Mouse (Mus musculus) forebrain, postnatal 0 days (tissue): ENCODE measurements around the gene Slc4a5. TPM values are rescaled to one million over a fixed set of nuclear protein-coding genes. Genes with fewer than 3 reads are reported as not detected.

Experiments used
- ATAC-seq: fragments of 200-750 bp; cut with Nextera tagmentation; 2 replicates; pipeline ENCODE4 v1.8.0; 2017; ENCODE audit warnings: mild to moderate bottlenecking, moderate library complexity
- DNase-seq: peaks from one replicate; pipeline ENCODE4 v3.0.0-alpha.2; 2015
- H3K27ac ChIP-seq: fragments of 300-500 bp; sonication (generic); 2 replicates; pipeline ENCODE4 v1.5.1; 2014; ENCODE audit warnings: low read depth, mild to moderate bottlenecking, antibody characterized with exemption, low read length, moderate library complexity, mixed read lengths
- H3K27me3 ChIP-seq: fragments of 300-500 bp; sonication (generic); 2 replicates; pipeline ENCODE4 v1.6.1; 2014; ENCODE audit warnings: mild to moderate bottlenecking, low read length, mixed read lengths; ENCODE audit not compliant: insufficient read depth
- H3K36me3 ChIP-seq: fragments of 300-500 bp; sonication (generic); 2 replicates; pipeline ENCODE4 v1.6.1; 2014; ENCODE audit warnings: mild to moderate bottlenecking, moderate library complexity; ENCODE audit not compliant: insufficient read depth
- H3K4me1 ChIP-seq: fragments of 300-500 bp; sonication (generic); 2 replicates; pipeline ENCODE4 v1.6.1; 2014; ENCODE audit warnings: antibody characterized with exemption; ENCODE audit not compliant: insufficient read depth
- H3K4me2 ChIP-seq: fragments of 300-500 bp; sonication (generic); 2 replicates; pipeline ENCODE4 v1.6.1; 2014; ENCODE audit warnings: low read depth, mild to moderate bottlenecking, moderate library complexity
- H3K4me3 ChIP-seq: fragments of 300-500 bp; sonication (generic); 2 replicates; pipeline ENCODE4 v1.5.1; 2014; ENCODE audit warnings: low read depth, low read length, mixed read lengths
- H3K9ac ChIP-seq: fragments of 300-500 bp; sonication (generic); 2 replicates; pipeline ENCODE4 v1.6.1; 2014; ENCODE audit warnings: mild to moderate bottlenecking
- H3K9me3 ChIP-seq: fragments of 300-500 bp; sonication (generic); 2 replicates; pipeline ENCODE4 v1.6.1; 2016; ENCODE audit warnings: low read length
- CTCF ChIP-seq: sonication (generic); IDR thresholded peaks from 2 replicates; pipeline ENCODE4 v1.5.1; 2016; ENCODE audit warnings: antibody characterized with exemption, control low read depth, low read depth
- WGBS: fragments of 180-500 bp; shearing (Covaris S2); extraction: QIAGEN DNeasy Blood & Tissue Kit; methylation state at CpG from one replicate; pipeline ENCODE4 v1.1.7; 2014; 5-methylcytosine and 5-hydroxymethylcytosine counted together
- polyA plus RNA-seq: library from polyadenylated mRNA; unstranded; fragments of >200 nt; fragmentation: Nextera tagmentation; extraction: Ambion mirVana; gene quantifications from 2 replicates; pipeline ENCODE4 v1.2.1, GENCODE M21; 2015
- total RNA-seq: library from RNA; depleted of rRNA; stranded (reverse); fragments of >200 nt; gene quantifications from 2 replicates; pipeline ENCODE4 v1.2.3, GENCODE M21; 2014

Slc4a5 gene
- total and polyA plus RNA-seq, 2 experiments from 2014 or later = 1.3 TPM

DNA sequence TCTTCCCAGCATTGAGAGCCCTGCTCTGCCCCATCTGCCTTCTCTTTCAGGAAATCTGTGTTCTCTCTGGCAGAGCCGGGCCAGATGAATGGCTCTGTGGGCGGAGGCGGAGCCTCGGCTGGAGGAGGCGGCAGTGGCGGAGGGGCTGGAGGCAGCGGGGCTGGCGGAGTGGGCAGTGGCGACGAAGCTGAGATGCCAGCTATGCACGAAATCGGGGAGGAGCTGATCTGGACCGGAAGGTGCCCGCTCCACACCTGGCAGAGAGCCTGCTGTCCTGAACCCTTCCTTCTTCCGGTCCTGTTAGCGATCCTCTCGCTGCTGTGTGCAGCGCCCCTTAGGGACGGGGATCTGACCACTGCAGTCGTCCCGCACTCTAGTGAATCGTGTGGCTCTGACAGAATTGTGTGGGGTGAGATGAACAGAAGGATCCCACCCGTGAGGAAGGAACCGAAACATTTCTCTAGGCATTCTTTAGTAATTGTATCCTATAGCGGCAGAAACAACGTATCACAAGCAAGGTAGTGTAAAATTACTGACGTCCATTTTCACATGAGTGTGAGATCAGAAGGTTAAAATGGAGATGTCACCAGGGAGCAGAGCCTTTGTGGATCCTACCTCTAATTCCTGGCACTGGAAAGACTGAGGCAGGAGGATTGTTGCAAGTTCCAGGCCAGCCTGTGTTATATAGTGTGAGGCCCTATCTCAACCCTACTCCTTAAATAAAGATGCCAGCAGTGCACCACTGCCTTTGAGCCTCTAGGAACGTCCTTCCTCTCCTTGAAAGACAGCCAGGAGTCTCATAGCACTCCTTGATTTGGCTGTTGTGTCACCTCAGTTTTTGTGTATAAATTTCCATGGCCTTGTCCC is 48.7 kb downstream of the Slc4a5 start:
- H3K9ac ChIP-seq = peak overlapping the region; percentile 63
- no peaks in the 10 kb centered on the region for H3K9me3 ChIP-seq
- H3K27ac ChIP-seq = peak overlapping the region; percentile 92
- no peaks in the 10 kb centered on the region for H3K4me1 ChIP-seq
- WGBS = 3% methylated on average over 27 of the region's 28 CpGs
- peak overlapping the region; percentile 47 for H3K4me3 ChIP-seq
- no peaks in the 10 kb centered on the region for H3K36me3 ChIP-seq
- no peaks in the 10 kb centered on the region for H3K27me3 ChIP-seq
- peak; percentile 83 for TF ChIP-seq CTCF
- peak; percentile 92 for DNase-seq
- ATAC-seq = peak; percentile 95
- peak overlapping the region; percentile 60 for H3K4me2 ChIP-seq

GRCm38 (mm10) chr6:83273733-83274132 is 54.1 kb downstream of the Slc4a5 start:
- H3K4me3 ChIP-seq = no peak overlapping the region
- WGBS = 88% methylated on average over 11 of the region's 11 CpGs
- DNase-seq = no peak
- H3K9me3 ChIP-seq = no peaks in the 10 kb centered on the region
- TF ChIP-seq CTCF = no peak
- no peak overlapping the region for H3K9ac ChIP-seq
- H3K4me2 ChIP-seq = no peak overlapping the region
- no peaks in the 10 kb centered on the region for H3K36me3 ChIP-seq
- no peak overlapping the region for H3K27ac ChIP-seq
- no peaks in the 10 kb centered on the region for H3K4me1 ChIP-seq
- ATAC-seq = no peak
- H3K27me3 ChIP-seq = no peaks in the 10 kb centered on the region

GRCm38 (mm10) chr6:83277151-83277550 is 57.5 kb downstream of the Slc4a5 start:
- no peak for TF ChIP-seq CTCF
- H3K4me3 ChIP-seq = no peak overlapping the region
- H3K4me1 ChIP-seq = no peaks in the 10 kb centered on the region
- ATAC-seq (no peak), DNase-seq (no peak)
- no peaks in the 10 kb centered on the region for H3K9me3 ChIP-seq
- WGBS = 66% methylated on average over 13 of the region's 13 CpGs
- no peaks in the 10 kb centered on the region for H3K27me3 ChIP-seq
- no peak overlapping the region for H3K4me2 ChIP-seq
- no peak overlapping the region for H3K27ac ChIP-seq
- H3K36me3 ChIP-seq = no peaks in the 10 kb centered on the region
- no peak overlapping the region for H3K9ac ChIP-seq

- Histone ChIP-seq H3K27me3 (no peaks in the 10 kb centered on the region), H3K9ac (no peak overlapping the region), H3K4me2 (no peak overlapping the region), H3K9me3 (no peaks in the 10 kb centered on the region), H3K4me3 (no peak overlapping the region), H3K27ac (no peak overlapping the region), H3K4me1 (no peaks in the 10 kb centered on the region), H3K36me3 (no peaks in the 10 kb centered on the region)
- ATAC-seq (no peak), DNase-seq (no peak)
- TF ChIP-seq CTCF = peak; percentile 47
- 27% methylated on average over 2 of the region's 2 CpGs for WGBS
Observed at GRCm38 (mm10) chr6:83278881-83279280, 59.3 kb downstream of the Slc4a5 start.

- DNase-seq = no peak
- peak; percentile 52 for TF ChIP-seq CTCF
- 83% methylated on average over 8 of the region's 8 CpGs for WGBS
Observed at GRCm38 (mm10) chr6:83280256-83280955, 60.8 kb downstream of the Slc4a5 start.

GRCm38 (mm10) chr6:83300447-83301229 is 81.0 kb downstream of the Slc4a5 start:
- no peaks in the 10 kb centered on the region for H3K4me1 ChIP-seq
- no peak overlapping the region for H3K9ac ChIP-seq
- 80% methylated on average over 7 of the region's 7 CpGs for whole genome bisulfite sequencing
- no peak for TF ChIP-seq CTCF
- H3K27me3 ChIP-seq = no peaks in the 10 kb centered on the region
- no peak overlapping the region for H3K27ac ChIP-seq
- H3K36me3 ChIP-seq = peaks cover 10% of the 10 kb centered on the region
- H3K4me2 ChIP-seq = no peak overlapping the region
- no peak for DNase-seq
- H3K4me3 ChIP-seq = no peak overlapping the region
- H3K9me3 ChIP-seq = no peaks in the 10 kb centered on the region
- no peak for ATAC-seq

More at GRCm38 (mm10) chr6:83280256-83280955, 60.8 kb downstream of the Slc4a5 start:
- H3K4me2 ChIP-seq = no peak overlapping the region
- no peaks in the 10 kb centered on the region for H3K27me3 ChIP-seq
- no peak for ATAC-seq
- H3K9ac ChIP-seq = no peak overlapping the region
- no peaks in the 10 kb centered on the region for H3K36me3 ChIP-seq
- H3K27ac ChIP-seq = no peak overlapping the region
- no peak overlapping the region for H3K4me3 ChIP-seq
- H3K4me1 ChIP-seq = no peaks in the 10 kb centered on the region
- H3K9me3 ChIP-seq = no peaks in the 10 kb centered on the region
